Mouse (Mus musculus) G1E (cell line): ENCODE data around the gene Chmp2a.

ENCODE experiments used
- CTCF ChIP-seq: IDR thresholded peaks from 2 replicates; pipeline ENCODE4 v1.5.1; 2012; ENCODE audit warnings: low read depth, low read length, inconsistent platforms, mixed read lengths
- GATA1 ChIP-seq: IDR thresholded peaks from 2 replicates; pipeline ENCODE4 v1.6.1; 2012; ENCODE audit warnings: borderline replicate concordance, low read length, inconsistent platforms, mixed read lengths
- TAL1 ChIP-seq: conservative IDR thresholded peaks from 2 replicates; pipeline ENCODE4 v1.6.1; 2012; ENCODE audit warnings: low read depth, low read length, inconsistent platforms, mixed read lengths

- TF ChIP-seq CTCF (no peak), GATA1 (no peak), TAL1 (no peak)
These were observed 19.3 kb upstream of the Chmp2a start for GRCm38 (mm10) chr7:13053961-13054286.
